Mouse (Mus musculus): ENCODE data around the gene Cst6. TPM values are rescaled to one million over a fixed set of nuclear protein-coding genes. Genes with fewer than 3 reads are reported as not detected.

Cst6 gene
- polyA plus RNA-seq, 1 experiment from 2014 or later = 632 TPM

DNA sequence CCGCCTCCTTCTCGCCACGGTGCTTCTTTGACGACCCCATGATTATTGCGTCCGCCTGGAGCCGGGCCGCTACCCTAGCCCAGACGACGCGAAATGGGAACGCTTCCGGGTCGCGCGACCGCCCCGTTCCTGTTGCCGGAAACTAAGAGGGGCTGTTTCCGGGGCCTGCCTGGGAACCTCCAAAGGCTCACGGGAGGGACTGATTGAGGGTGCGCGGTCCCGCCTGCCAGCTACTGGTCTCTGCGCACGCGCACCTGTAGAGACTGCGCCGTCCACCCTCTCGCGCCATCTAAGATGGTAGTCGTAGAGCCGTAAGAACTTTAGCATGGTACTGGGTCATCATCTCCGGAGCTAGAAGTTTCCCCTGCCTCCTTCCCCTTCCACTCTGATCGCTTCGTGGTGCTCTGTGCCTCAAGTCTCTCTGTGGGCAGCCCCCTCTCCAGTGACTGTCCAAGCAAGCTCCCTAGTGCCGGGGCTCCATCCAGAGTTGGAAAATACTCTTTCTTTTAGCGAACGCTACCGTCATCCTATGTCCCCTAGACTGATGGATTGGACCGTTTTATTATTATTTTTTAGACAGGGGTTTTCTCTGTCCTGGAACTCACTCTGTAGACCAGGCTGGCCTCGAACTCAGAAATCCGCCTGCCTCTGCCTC, 39.3 kb upstream of the Cst6 start, which contains the start of gene Sart1:
Gene Sart1 (minus strand): TSS at position 116 of the 655 bp plus-strand sequence.
- peak; percentile 91 for ATAC-seq

DNA sequence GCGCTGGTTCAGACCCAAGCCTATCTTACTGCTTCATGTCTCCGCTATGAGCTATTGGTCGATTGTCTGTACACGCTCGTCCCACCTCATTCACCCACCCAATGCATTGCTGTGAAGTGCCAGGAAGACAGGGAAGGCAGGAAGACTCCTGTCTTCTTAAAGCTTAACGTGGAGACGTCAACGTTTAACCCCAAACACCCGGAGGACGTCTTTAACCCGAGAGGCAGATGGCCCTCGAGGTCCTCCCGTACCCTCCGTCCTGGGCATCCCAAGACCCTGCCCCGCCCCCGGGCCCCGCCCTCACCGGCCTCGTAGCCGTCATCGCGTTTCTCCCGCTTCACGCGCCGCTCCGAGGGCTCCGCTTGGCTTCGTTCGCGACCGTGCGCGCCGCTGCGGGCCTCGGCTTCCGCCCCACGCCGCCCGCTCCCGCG, 38.7 kb upstream of the Cst6 start:
- peaks cover 28% of the 10 kb centered on the region for H3K36me3 ChIP-seq (ENCODE audit: control insufficient read depth, insufficient read depth)
- H3K4me1 ChIP-seq (replicated peaks; ENCODE audit: control insufficient read depth, insufficient read depth, low read length) = peaks cover 8% of the 10 kb centered on the region
- peak overlapping the region; percentile 95 for H3K9ac ChIP-seq (ENCODE audit: low read depth, low read length)
- H3K27ac ChIP-seq (ENCODE audit: low read depth, low read length) = peak overlapping the region; percentile 88
- ATAC-seq = peak; percentile 46; the same call in 1 of the 2 replicates
- H3K9me3 ChIP-seq (ENCODE audit: control insufficient read depth) = no peaks in the 10 kb centered on the region
- H3K4me3 ChIP-seq (ENCODE audit: low read depth, low read length) = peak overlapping the region; percentile 93
- peak overlapping the region; percentile 64 for H3K4me2 ChIP-seq (replicated peaks; ENCODE audit: low read depth)
- H3K27me3 ChIP-seq (replicated peaks; ENCODE audit: control insufficient read depth, insufficient read depth, low read length) = no peaks in the 10 kb centered on the region
- no peak for TF ChIP-seq CTCF (IDR thresholded peaks at IDR 0.05; ENCODE audit: low read depth)
- WGBS = under 1% methylated on average over 43 of the region's 43 CpGs

More for the DNA sequence above, 39.3 kb upstream of the Cst6 start, which contains the start of gene Sart1:
- Histone ChIP-seq H3K36me3 (ENCODE audit: control insufficient read depth, insufficient read depth) (peaks cover 21% of the 10 kb centered on the region), H3K27ac (ENCODE audit: low read depth, low read length) (peak within 1 kb of the TSS; percentile 88), H3K4me2 (replicated peaks; ENCODE audit: low read depth) (peak within 1 kb of the TSS; percentile 64), H3K9me3 (ENCODE audit: control insufficient read depth) (no peaks in the 10 kb centered on the region), H3K4me1 (replicated peaks; ENCODE audit: control insufficient read depth, insufficient read depth, low read length) (peaks cover 8% of the 10 kb centered on the region), H3K4me3 (ENCODE audit: low read depth, low read length) (peak within 1 kb of the TSS; percentile 93), H3K27me3 (replicated peaks; ENCODE audit: control insufficient read depth, insufficient read depth, low read length) (no peaks in the 10 kb centered on the region), H3K9ac (ENCODE audit: low read depth, low read length) (peak within 1 kb of the TSS; percentile 95)
- TF ChIP-seq CTCF (IDR thresholded peaks at IDR 0.05; ENCODE audit: low read depth) = no peak
- WGBS = 1% methylated on average over 43 of the region's 43 CpGs

DNA sequence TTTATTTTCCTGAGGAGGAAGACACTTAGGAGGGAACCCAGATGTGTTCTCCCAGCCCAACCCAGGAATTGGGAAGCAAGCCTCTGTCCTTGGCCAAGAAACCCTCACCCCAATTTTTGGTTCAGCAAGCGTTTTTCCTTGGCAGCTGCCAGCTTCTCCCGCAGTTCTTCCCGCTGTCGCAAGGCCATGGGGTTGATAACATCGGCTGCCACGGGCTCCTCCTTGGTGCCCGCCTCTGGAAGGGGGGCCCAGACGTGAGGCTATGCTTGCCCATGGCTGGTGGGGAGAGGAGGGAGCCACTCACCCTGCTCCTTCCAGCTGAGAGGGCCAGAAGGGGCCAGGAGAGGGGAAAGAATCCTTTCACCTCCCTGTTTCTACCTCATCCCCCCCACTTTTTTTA, 35.3 kb upstream of the Cst6 start:
- H3K9ac ChIP-seq (ENCODE audit: low read depth, low read length) = no peak overlapping the region
- H3K36me3 ChIP-seq (ENCODE audit: control insufficient read depth, insufficient read depth) = peaks cover 61% of the 10 kb centered on the region
- no peak overlapping the region; the same call in 1 of the 2 replicates for H3K27ac ChIP-seq (ENCODE audit: low read depth, low read length)
- peaks cover 5% of the 10 kb centered on the region for H3K4me1 ChIP-seq (replicated peaks; ENCODE audit: control insufficient read depth, insufficient read depth, low read length)
- 88% methylated on average over 8 of the region's 8 CpGs for WGBS
- no peaks in the 10 kb centered on the region for H3K27me3 ChIP-seq (replicated peaks; ENCODE audit: control insufficient read depth, insufficient read depth, low read length)
- H3K9me3 ChIP-seq (ENCODE audit: control insufficient read depth) = no peaks in the 10 kb centered on the region
- H3K4me2 ChIP-seq (replicated peaks; ENCODE audit: low read depth) = no peak overlapping the region
- no peak for TF ChIP-seq CTCF (IDR thresholded peaks at IDR 0.05; ENCODE audit: low read depth)
- no peak overlapping the region for H3K4me3 ChIP-seq (ENCODE audit: low read depth, low read length)
- no peak for ATAC-seq

DNA sequence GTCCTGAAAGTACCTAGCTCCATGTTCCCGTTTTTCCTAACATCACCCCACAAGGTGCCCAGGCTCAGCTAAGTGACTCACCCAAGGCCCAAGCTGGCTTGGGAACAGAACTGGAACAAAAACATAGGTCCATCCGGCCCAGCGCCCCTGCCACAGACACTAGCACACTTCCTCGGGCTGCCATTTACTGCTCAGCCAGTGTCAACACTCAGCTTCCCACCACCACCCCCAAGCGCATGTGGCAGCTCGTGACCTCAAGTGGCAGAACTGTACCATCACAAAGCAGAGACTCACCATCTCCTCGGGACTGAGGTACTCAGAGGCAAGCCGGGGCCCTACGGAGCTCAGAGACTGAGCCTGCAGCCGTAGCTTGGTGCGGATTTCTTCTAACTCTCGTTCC, 34.0 kb upstream of the Cst6 start:
- H3K27ac ChIP-seq (ENCODE audit: low read depth, low read length) = no peak overlapping the region
- peaks cover 73% of the 10 kb centered on the region for H3K36me3 ChIP-seq (ENCODE audit: control insufficient read depth, insufficient read depth)
- H3K4me1 ChIP-seq (replicated peaks; ENCODE audit: control insufficient read depth, insufficient read depth, low read length) = no peaks in the 10 kb centered on the region
- no peaks in the 10 kb centered on the region for H3K9me3 ChIP-seq (ENCODE audit: control insufficient read depth)
- ATAC-seq = no peak
- no peak for TF ChIP-seq CTCF (IDR thresholded peaks at IDR 0.05; ENCODE audit: low read depth)
- no peak overlapping the region for H3K9ac ChIP-seq (ENCODE audit: low read depth, low read length)
- no peak overlapping the region for H3K4me2 ChIP-seq (replicated peaks; ENCODE audit: low read depth)
- no peaks in the 10 kb centered on the region for H3K27me3 ChIP-seq (replicated peaks; ENCODE audit: control insufficient read depth, insufficient read depth, low read length)
- H3K4me3 ChIP-seq (ENCODE audit: low read depth, low read length) = no peak overlapping the region
- 95% methylated on average over 12 of the region's 12 CpGs for WGBS

DNA sequence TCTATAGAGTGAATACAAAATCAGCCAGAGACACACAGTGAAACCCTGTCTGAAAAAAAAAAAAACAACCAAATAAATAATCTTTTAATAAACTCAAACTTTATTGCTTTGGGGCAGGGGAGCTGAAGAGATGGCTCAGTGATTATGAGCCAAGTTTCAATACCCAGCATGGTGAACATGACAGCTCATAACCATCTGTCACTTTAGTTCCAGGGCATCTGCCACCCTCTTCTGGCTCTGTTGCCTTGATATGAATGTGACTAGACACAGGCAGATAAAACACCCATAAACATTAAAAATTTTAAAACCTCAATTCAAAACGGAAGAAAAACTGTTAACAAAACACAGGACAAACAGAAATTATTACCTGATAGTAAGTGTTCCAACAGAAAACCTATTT, 28.1 kb upstream of the Cst6 start:
- H3K4me2 ChIP-seq (replicated peaks; ENCODE audit: low read depth) = no peak overlapping the region
- 86% methylated on average over 1 of the region's 1 CpGs for WGBS
- H3K36me3 ChIP-seq (ENCODE audit: control insufficient read depth, insufficient read depth) = peaks cover 50% of the 10 kb centered on the region
- no peaks in the 10 kb centered on the region; the same call in 1 of the 2 replicates for H3K4me1 ChIP-seq (replicated peaks; ENCODE audit: control insufficient read depth, insufficient read depth, low read length)
- no peak overlapping the region for H3K4me3 ChIP-seq (ENCODE audit: low read depth, low read length)
- H3K9ac ChIP-seq (ENCODE audit: low read depth, low read length) = no peak overlapping the region
- no peak for TF ChIP-seq CTCF (IDR thresholded peaks at IDR 0.05; ENCODE audit: low read depth)
- H3K9me3 ChIP-seq (ENCODE audit: control insufficient read depth) = no peaks in the 10 kb centered on the region
- no peaks in the 10 kb centered on the region for H3K27me3 ChIP-seq (replicated peaks; ENCODE audit: control insufficient read depth, insufficient read depth, low read length)
- no peak overlapping the region for H3K27ac ChIP-seq (ENCODE audit: low read depth, low read length)
- no peak for ATAC-seq

DNA sequence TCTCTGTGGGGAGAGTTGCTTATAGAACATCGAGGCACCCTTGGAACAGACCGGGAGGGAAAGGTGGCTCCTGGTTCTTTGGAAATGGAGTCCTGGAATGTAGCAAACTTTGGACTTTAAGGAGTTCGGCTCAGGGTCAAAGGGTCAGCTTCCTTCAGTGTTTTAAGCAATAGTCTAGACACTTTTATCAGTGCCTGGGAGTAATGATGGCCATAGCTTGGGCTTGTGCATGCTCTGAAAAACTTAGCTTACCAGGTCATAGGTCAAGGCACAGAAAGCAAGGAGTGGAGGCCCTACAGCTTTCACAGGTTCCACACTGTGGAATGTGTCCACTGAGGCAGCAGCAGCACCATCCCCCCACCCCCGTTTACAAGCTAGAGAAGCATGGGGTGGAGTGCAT, 25.4 kb upstream of the Cst6 start:
- peak overlapping the region; percentile 95 for H3K27ac ChIP-seq (ENCODE audit: low read depth, low read length)
- no peaks in the 10 kb centered on the region; the same call in 1 of the 2 replicates for H3K4me1 ChIP-seq (replicated peaks; ENCODE audit: control insufficient read depth, insufficient read depth, low read length)

More for the DNA sequence above, 25.4 kb upstream of the Cst6 start:
- H3K27me3 ChIP-seq (replicated peaks; ENCODE audit: control insufficient read depth, insufficient read depth, low read length) = no peaks in the 10 kb centered on the region
- no peak overlapping the region for H3K4me3 ChIP-seq (ENCODE audit: low read depth, low read length)
- 0 out of 2 replicates have a peak overlapping the region, but pooled peaks have one; percentile 31 for H3K9ac ChIP-seq (ENCODE audit: low read depth, low read length)
- H3K9me3 ChIP-seq (ENCODE audit: control insufficient read depth) = no peaks in the 10 kb centered on the region
- WGBS = 39% methylated on average over 4 of the region's 4 CpGs
- H3K4me2 ChIP-seq (replicated peaks; ENCODE audit: low read depth) = no peak overlapping the region
- TF ChIP-seq CTCF (IDR thresholded peaks at IDR 0.05; ENCODE audit: low read depth) = no peak
- ATAC-seq = peak; percentile 80
- peaks cover 45% of the 10 kb centered on the region for H3K36me3 ChIP-seq (ENCODE audit: control insufficient read depth, insufficient read depth)
